Mouse (Mus musculus) liver, embryonic 14.5 days (tissue): ENCODE measurements around the gene Capn7. TPM values are rescaled to one million over a fixed set of nuclear protein-coding genes. Genes with fewer than 3 reads are reported as not detected.

Experiments
- ATAC-seq: fragments of 200-750 bp; cut with Nextera tagmentation; 2 replicates; pipeline ENCODE4 v1.8.0; 2017; ENCODE audit warnings: moderate number of reproducible peaks, mild to moderate bottlenecking, moderate library complexity; ENCODE audit not compliant: insufficient read depth
- DNase-seq, 3 experiments: peaks; one replicate each; pipeline ENCODE4 v3.0.0-alpha.2; 2012 to 2013; ENCODE audit warnings: low read depth in 3 of 3, low spot score in 3 of 3
- H3K27ac ChIP-seq: fragments of 300-500 bp; sonication (generic); 2 replicates; pipeline ENCODE4 v1.5.1; 2014; ENCODE audit warnings: moderate library complexity, mild to moderate bottlenecking, control low read depth, inconsistent platforms
- H3K27me3 ChIP-seq: fragments of 300-500 bp; sonication (generic); 2 replicates; pipeline ENCODE4 v1.6.1; 2014; ENCODE audit warnings: mild to moderate bottlenecking, low read length, moderate library complexity; ENCODE audit not compliant: control insufficient read depth, insufficient read depth
- H3K36me3 ChIP-seq: fragments of 300-500 bp; sonication (generic); replicated peaks from 2 replicates; pipeline ENCODE4 v1.6.1; 2014; ENCODE audit warnings: low read depth; ENCODE audit not compliant: control insufficient read depth, insufficient read depth
- H3K4me1 ChIP-seq, 2 experiments: fragments of 200-500 bp in 1 of 2; fragments of 300-500 bp in 1 of 2; sonication (generic) in 1 of 2; replicated peaks; 2 replicates each; pipeline ENCODE4 v1.6.1; 2012 to 2014; ENCODE audit warnings: antibody characterized with exemption in 1 of 2, inconsistent platforms in 1 of 2, low read length in 1 of 2; ENCODE audit not compliant: control insufficient read depth in 2 of 2, insufficient read depth in 2 of 2
- H3K4me2 ChIP-seq: fragments of 300-500 bp; sonication (generic); 2 replicates; pipeline ENCODE4 v1.6.1; 2014; ENCODE audit warnings: low read depth, mild to moderate bottlenecking, control low read depth, moderate library complexity
- H3K4me3 ChIP-seq, 2 experiments: fragments of 200-500 bp in 1 of 2; fragments of 300-500 bp in 1 of 2; sonication (generic) in 1 of 2; 2 replicates each; pipeline ENCODE4 v1.5.1; 2012 to 2014; ENCODE audit warnings: low read depth in 2 of 2, low read length in 2 of 2, mild to moderate bottlenecking in 2 of 2, control low read depth in 1 of 2, inconsistent platforms in 1 of 2, moderate library complexity in 1 of 2; ENCODE audit not compliant: insufficient read depth in 1 of 2
- H3K9ac ChIP-seq: fragments of 300-500 bp; sonication (generic); replicated peaks from 2 replicates; pipeline ENCODE4 v1.6.1; 2014; ENCODE audit warnings: mild to moderate bottlenecking, control low read depth, moderate library complexity
- H3K9me3 ChIP-seq: fragments of 300-500 bp; sonication (generic); 2 replicates; pipeline ENCODE4 v1.6.1; 2016; ENCODE audit warnings: low read length, mixed read lengths; ENCODE audit not compliant: control insufficient read depth
- CTCF ChIP-seq: IDR thresholded peaks from 2 replicates; pipeline ENCODE4 v1.5.1; 2016; ENCODE audit warnings: antibody characterized with exemption, low read depth, control low read depth
- EP300 ChIP-seq: IDR thresholded peaks from 2 replicates; pipeline ENCODE4 v1.6.1; 2016; ENCODE audit warnings: antibody characterized with exemption, low read depth
- whole genome bisulfite sequencing: fragments of 180-500 bp; shearing (Covaris S2); extraction: QIAGEN DNeasy Blood & Tissue Kit; methylation state at CpG from one replicate; pipeline ENCODE4 v1.1.7; 2014; ENCODE audit not compliant: insufficient replicate concordance; 5-methylcytosine and 5-hydroxymethylcytosine counted together
- polyA plus RNA-seq, 2 experiments: library from polyadenylated mRNA; depleted of rRNA in 1 of 2; stranded (reverse) in 1 of 2; unstranded in 1 of 2; fragments of >200 nt; fragmentation: Nextera tagmentation in 1 of 2; extraction: Ambion mirVana in 1 of 2; gene quantifications; 2 replicates each; pipeline versions ENCODE4 v1.2.1 to v1.2.3; 2012 to 2014

The Capn7 gene
- polyA plus RNA-seq, 2 experiments: 13.7 to 17.7 TPM

DNA sequence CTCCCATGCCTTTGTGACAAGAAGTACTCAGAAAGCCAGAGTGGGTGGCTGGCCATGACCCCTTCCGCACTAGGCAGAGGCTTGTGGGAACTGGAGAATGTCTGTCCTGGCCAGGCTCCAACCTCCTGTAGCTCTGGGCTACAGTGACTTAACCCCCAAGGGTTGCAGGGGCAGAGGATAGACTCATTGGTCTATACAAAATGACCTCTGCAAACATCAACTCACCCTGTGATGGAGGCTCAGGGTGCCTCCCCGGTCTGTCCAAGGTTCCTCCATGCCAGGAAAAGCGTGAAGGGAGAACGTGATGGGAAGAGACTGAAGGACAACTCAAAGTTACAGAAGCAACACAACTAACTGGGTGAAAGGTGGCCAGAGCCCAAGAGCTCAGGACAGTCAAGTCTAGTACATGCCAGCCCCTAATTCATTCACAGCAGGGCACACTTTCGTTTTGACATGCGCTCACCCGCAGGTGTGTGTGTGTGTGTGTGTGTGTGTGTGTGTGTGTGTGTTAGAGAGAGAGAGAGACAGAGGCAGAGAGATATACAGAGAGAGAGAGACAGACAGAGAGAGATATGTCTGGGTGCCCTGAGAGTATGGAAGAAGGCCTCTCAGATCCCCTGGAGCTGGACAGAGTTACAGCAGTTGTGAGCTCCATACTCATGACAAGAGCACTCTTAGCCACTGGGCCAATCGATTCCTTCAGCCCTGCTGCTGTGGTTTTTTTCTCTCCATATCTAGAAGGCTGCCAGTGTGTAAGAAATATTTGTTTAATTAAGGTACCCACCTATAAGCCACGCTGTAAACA lies 61.6 kb downstream of the Capn7 start:
- H3K9me3 ChIP-seq: no peaks in the 10 kb centered on the region
- H3K4me2 ChIP-seq: no peak overlapping the region
- no peaks in the 10 kb centered on the region for H3K36me3 ChIP-seq
- H3K4me1 ChIP-seq: peaks cover 12 to 17% of the 10 kb centered on the region in 2 experiments
- H3K9ac ChIP-seq: no peak overlapping the region
- H3K27ac ChIP-seq: no peak overlapping the region
- H3K27me3 ChIP-seq: no peaks in the 10 kb centered on the region
- DNase-seq (no peak), ATAC-seq (no peak)
- TF ChIP-seq CTCF: no peak
- TF ChIP-seq EP300: no peak
- no peak overlapping the region for H3K4me3 ChIP-seq
- 69% methylated on average over 9 of the region's 9 CpGs for whole genome bisulfite sequencing

- no peak for DNase-seq
- Histone ChIP-seq H3K36me3 (no peaks in the 10 kb centered on the region), H3K4me1 (peaks cover 21 to 24% of the 10 kb centered on the region in 2 experiments), H3K27me3 (no peaks in the 10 kb centered on the region), H3K9me3 (no peaks in the 10 kb centered on the region), H3K27ac (no peak overlapping the region), H3K4me2 (no peak overlapping the region), H3K4me3 (no peak overlapping the region), H3K9ac (no peak overlapping the region)
- ATAC-seq: no peak
- WGBS: 78% methylated on average over 11 of the region's 11 CpGs
- TF ChIP-seq CTCF: no peak
- TF ChIP-seq EP300: no peak
These were observed 62.4 kb downstream of the Capn7 start for GRCm38 (mm10) chr14:31398819-31399218.

DNA sequence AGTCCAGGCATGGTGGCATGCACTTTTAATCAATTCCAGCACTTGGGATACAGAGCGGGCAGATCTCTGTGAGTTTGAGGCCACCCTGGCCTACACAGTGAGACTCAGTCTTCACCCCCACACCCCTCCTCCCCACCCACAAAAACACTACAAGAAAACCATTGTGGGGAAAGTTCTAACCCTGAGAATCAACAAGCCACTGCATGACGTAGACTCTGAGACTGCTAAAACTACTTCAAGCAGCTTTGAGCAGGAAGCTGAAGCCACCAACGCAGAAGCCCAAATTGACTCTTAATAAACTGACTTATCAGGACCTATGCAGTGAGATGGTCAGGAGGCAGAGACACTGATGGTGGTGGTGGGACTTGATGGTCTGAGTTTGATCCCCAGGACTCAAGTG lies 62.8 kb downstream of the Capn7 start:
- no peak overlapping the region for H3K4me3 ChIP-seq
- no peaks in the 10 kb centered on the region for H3K9me3 ChIP-seq
- 70% methylated on average over 3 of the region's 3 CpGs for WGBS
- no peak overlapping the region for H3K27ac ChIP-seq
- no peak overlapping the region for H3K9ac ChIP-seq
- no peaks in the 10 kb centered on the region for H3K36me3 ChIP-seq
- TF ChIP-seq EP300 (no peak), CTCF (no peak)
- DNase-seq (no peak), ATAC-seq (no peak)
- peaks cover 23 to 28% of the 10 kb centered on the region in 2 experiments for H3K4me1 ChIP-seq
- no peaks in the 10 kb centered on the region for H3K27me3 ChIP-seq
- H3K4me2 ChIP-seq: no peak overlapping the region

DNA sequence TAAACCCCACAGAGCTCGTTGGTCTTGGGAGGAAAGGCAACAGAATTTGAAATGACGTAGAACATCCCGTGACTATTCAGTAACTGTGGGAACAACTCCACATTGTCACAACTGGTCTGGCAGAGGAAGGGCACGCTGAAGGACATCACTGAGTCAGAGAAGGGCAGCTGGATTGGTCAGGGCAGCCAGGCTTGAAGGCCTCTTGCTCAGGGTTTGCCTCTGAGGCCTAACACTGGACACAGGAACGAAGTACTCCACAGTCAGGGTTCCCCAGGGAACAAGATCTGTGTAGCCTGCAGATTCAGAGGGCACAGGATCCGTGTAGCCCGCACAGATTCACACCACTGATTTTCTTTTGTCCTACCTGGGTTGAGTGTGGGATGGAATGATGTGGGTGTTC lies 63.8 kb downstream of the Capn7 start:
- 74% methylated on average over 7 of the region's 7 CpGs for WGBS
- H3K27ac ChIP-seq: no peak overlapping the region
- H3K4me1 ChIP-seq: peaks cover 32 to 38% of the 10 kb centered on the region in 2 experiments
- H3K27me3 ChIP-seq: no peaks in the 10 kb centered on the region
- DNase-seq (no peak), ATAC-seq (no peak)
- H3K9ac ChIP-seq: no peak overlapping the region
- H3K9me3 ChIP-seq: no peaks in the 10 kb centered on the region
- no peak overlapping the region for H3K4me3 ChIP-seq
- no peak for TF ChIP-seq EP300
- H3K36me3 ChIP-seq: no peaks in the 10 kb centered on the region
- H3K4me2 ChIP-seq: no peak overlapping the region

DNA sequence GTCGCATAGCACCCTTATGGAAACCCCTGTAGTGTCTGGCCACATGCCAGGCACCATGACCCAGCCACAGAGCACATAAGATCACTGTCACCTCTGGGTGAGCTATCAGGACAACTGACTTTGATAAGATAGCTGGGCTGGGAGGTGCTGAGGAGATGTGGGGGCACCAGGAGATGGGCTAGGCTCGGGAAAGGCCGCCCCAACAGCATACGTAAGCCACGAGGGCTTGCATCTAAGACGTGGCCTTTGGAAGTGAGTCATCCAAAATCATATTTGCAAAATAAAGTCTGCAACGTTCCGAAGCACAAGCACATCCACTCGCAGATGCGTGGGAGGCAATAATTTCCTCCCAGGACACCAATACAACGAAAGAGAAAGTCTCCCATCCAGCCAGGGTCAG lies 64.5 kb downstream of the Capn7 start:
- H3K9me3 ChIP-seq: no peaks in the 10 kb centered on the region
- ATAC-seq (no peak), DNase-seq (no peak)
- WGBS: 63% methylated on average over 11 of the region's 11 CpGs
- no peaks in the 10 kb centered on the region for H3K27me3 ChIP-seq
- no peak for TF ChIP-seq CTCF
- TF ChIP-seq EP300: no peak
- H3K4me3 ChIP-seq: no peak overlapping the region
- H3K4me2 ChIP-seq: no peak overlapping the region
- no peak overlapping the region for H3K27ac ChIP-seq
- no peak overlapping the region for H3K9ac ChIP-seq
- peaks cover 32 to 42% of the 10 kb centered on the region in 2 experiments for H3K4me1 ChIP-seq
- H3K36me3 ChIP-seq: no peaks in the 10 kb centered on the region
